18 mouse cellular contexts compared by ENCODE assay signal in the genomic region with DNA sequence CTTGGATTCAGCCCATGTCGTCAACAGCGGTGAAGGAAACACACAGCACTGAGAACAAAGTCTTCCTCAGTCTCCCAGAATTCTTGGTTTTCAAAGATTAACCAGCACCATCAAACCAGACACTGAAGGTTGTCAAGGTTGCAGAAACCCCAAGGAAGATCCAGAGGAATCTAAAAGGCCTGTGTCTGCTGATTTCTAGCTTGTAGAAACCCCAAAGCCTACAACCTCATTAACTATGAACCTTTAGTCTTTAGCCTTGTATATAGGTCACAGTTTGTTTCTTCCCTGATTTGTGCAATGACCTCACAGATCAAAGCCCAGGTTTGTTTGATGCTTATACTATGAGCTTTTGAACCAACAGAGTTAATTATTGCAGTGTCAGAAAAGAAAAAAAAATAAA.
"Had no signal": no experiment of that assay in that cellular context is flagged by ENCODE, and none has a peak within 500 bp of the region (broad histone marks: within the 10 kb centered on the region; RNA-seq: fewer than 3 reads in every experiment).

No protein-coding gene starts in this region.

- DNase-seq: lung, embryonic 14.5 days; lung, postnatal 10 days; lung, postnatal 4 days; midbrain, embryonic 14.5 days; retina, postnatal 1 day; right cerebral cortex, adult 18-20 months; right cerebral cortex, postnatal 25 days; right cerebral cortex, postnatal 4 days; spleen, adult 18-20 months; thymus, adult 18-20 months; thymus, postnatal 14 days; thymus, postnatal 36 days had no signal

- H3K36me3 ChIP-seq: midbrain, embryonic 10.5 days; midbrain, embryonic 12.5 days; neural tube, embryonic 13.5 days; neural tube, embryonic 15.5 days had no signal

- H3K27ac ChIP-seq: midbrain, embryonic 10.5 days; midbrain, embryonic 12.5 days; neural tube, embryonic 13.5 days; neural tube, embryonic 15.5 days had no signal

- H3K9ac ChIP-seq: lung, embryonic 14.5 days; midbrain, embryonic 12.5 days; neural tube, embryonic 13.5 days; neural tube, embryonic 15.5 days had no signal

- H3K4me3 ChIP-seq: midbrain, embryonic 10.5 days; midbrain, embryonic 12.5 days; myocyte; neural tube, embryonic 13.5 days; neural tube, embryonic 15.5 days had no signal

- ATAC-seq: midbrain, embryonic 16.5 days had no signal

- H3K27me3 ChIP-seq: neural tube, embryonic 13.5 days; neural tube, embryonic 15.5 days had no signal

- H3K9me3 ChIP-seq: midbrain, embryonic 10.5 days; midbrain, embryonic 12.5 days; neural tube, embryonic 13.5 days; neural tube, embryonic 15.5 days had no signal

- H3K4me2 ChIP-seq: lung, embryonic 14.5 days; midbrain, embryonic 12.5 days; neural tube, embryonic 13.5 days; neural tube, embryonic 15.5 days had no signal

- H3K4me1 ChIP-seq: midbrain, embryonic 12.5 days; neural tube, embryonic 15.5 days had no signal
